Mouse (Mus musculus) thymus, adult 2 months (tissue): ENCODE measurements around the gene Tmem8b. TPM values are rescaled to one million over a fixed set of nuclear protein-coding genes. Genes with fewer than 3 reads are reported as not detected.

Source experiments
- DNase-seq: peaks from one replicate; pipeline ENCODE4 v3.0.0; 2021
- H3K27ac ChIP-seq: fragments of 200-500 bp; 2 replicates; pipeline ENCODE4 v1.5.1; 2012; ENCODE audit warnings: low read length, control low read depth; ENCODE audit not compliant: control insufficient read depth, insufficient read depth
- H3K27me3 ChIP-seq: fragments of 200-500 bp; 2 replicates; pipeline ENCODE4 v1.6.1; 2012; ENCODE audit warnings: mild to moderate bottlenecking, low read length, moderate library complexity, mixed read lengths; ENCODE audit not compliant: control insufficient read depth, insufficient read depth
- H3K36me3 ChIP-seq: fragments of 200-500 bp; 2 replicates; pipeline ENCODE4 v1.6.1; 2012; ENCODE audit warnings: mild to moderate bottlenecking, low read length, moderate library complexity; ENCODE audit not compliant: control insufficient read depth, insufficient read depth
- H3K4me1 ChIP-seq: fragments of 200-500 bp; replicated peaks from 2 replicates; pipeline ENCODE4 v1.6.1; 2012; ENCODE audit warnings: low read length; ENCODE audit not compliant: control insufficient read depth, insufficient read depth
- H3K4me3 ChIP-seq: fragments of 200-500 bp; 2 replicates; pipeline ENCODE4 v1.5.1; 2012; ENCODE audit warnings: mild to moderate bottlenecking, low read length, control low read depth, moderate library complexity; ENCODE audit not compliant: control insufficient read depth, insufficient read depth
- CTCF ChIP-seq: fragments of 200-500 bp; IDR thresholded peaks from 2 replicates; pipeline ENCODE4 v1.5.1; 2012; ENCODE audit warnings: mild to moderate bottlenecking, control low read depth, low read length, moderate library complexity, borderline replicate concordance; ENCODE audit not compliant: control insufficient read depth, poor library complexity, insufficient read depth; ENCODE audit errors: extremely low read depth
- POLR2A ChIP-seq: fragments of 200-500 bp; IDR thresholded peaks from 2 replicates; pipeline ENCODE4 v1.6.1; 2012; ENCODE audit warnings: mild to moderate bottlenecking, low read length, control low read depth, moderate library complexity; ENCODE audit not compliant: control insufficient read depth, poor library complexity, insufficient read depth; ENCODE audit errors: extremely low read depth
- WGBS: fragments of 180-500 bp; shearing (Covaris S2); methylation state at CpG from one replicate; pipeline ENCODE4 v1.1.7; 2018; 5-methylcytosine and 5-hydroxymethylcytosine counted together
- polyA plus RNA-seq: library from polyadenylated mRNA; depleted of rRNA; stranded (reverse); fragments of >200 nt; gene quantifications from 2 replicates; pipeline ENCODE4 v1.2.3, GENCODE M21; 2012

Tmem8b gene
- polyA plus RNA-seq, 1 experiment = 10.0 TPM

DNA sequence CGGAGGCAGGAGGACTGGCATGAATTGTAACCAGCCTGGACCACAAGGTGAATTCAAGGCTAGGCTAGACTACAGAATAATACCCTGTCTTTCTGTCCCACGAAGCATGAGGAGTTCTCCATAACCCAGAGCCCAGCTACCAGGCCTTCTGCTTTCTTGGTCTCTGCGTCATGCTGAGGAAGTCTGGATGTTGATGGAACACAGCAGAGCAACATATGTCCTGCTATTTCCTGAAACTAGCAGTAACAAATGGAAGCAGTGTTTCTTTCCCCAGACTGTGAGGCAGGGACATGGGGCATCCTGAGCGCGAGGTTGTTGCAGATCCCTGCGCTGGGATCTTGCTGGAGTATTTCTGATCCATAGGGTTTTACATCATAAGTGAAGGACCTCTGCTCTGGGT, 9.8 kb downstream of the Tmem8b start:
- Histone ChIP-seq H3K4me1 (no peaks in the 10 kb centered on the region), H3K27ac (no peak overlapping the region), H3K36me3 (no peaks in the 10 kb centered on the region), H3K27me3 (no peaks in the 10 kb centered on the region), H3K4me3 (no peak overlapping the region)
- no peak for DNase-seq
- WGBS = 94% methylated on average over 6 of the region's 6 CpGs
- TF ChIP-seq POLR2A (no peak), CTCF (no peak)

DNA sequence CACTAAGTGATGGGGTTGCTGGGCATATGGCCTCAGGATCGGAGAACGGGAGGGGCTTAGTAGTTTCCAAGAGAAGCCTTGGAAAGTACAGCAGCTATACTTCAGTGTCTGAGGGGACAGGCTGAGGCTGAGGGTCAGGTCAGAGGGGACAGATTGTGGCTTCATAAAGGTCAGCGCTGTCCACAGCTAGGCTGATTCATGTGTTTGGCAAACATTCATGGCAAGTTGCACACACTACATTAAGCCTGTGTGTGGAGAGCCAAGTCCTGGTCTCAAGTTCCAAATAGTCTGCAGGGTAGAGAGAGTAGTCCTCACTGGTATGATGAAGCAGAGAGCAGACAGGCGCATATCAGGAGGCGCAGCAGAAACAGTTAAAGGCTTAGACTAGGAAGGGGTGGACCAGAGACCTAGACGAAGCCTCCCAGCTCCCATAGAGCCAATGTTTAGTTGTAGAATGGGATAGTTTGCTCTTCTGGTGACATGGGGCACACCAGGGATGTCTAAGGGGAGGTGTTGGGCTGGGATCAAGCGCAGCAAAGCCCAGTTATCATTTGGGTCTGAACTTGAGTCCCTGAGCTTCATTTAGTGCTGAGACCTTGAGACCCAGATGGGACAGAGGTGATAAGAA, 10.8 kb downstream of the Tmem8b start:
- no peak overlapping the region for H3K27ac ChIP-seq
- no peaks in the 10 kb centered on the region for H3K4me1 ChIP-seq
- H3K27me3 ChIP-seq = no peaks in the 10 kb centered on the region
- no peaks in the 10 kb centered on the region for H3K36me3 ChIP-seq
- WGBS = 97% methylated on average over 7 of the region's 7 CpGs
- H3K4me3 ChIP-seq = no peak overlapping the region
- no peak for TF ChIP-seq POLR2A
- no peak for TF ChIP-seq CTCF
- DNase-seq = no peak

DNA sequence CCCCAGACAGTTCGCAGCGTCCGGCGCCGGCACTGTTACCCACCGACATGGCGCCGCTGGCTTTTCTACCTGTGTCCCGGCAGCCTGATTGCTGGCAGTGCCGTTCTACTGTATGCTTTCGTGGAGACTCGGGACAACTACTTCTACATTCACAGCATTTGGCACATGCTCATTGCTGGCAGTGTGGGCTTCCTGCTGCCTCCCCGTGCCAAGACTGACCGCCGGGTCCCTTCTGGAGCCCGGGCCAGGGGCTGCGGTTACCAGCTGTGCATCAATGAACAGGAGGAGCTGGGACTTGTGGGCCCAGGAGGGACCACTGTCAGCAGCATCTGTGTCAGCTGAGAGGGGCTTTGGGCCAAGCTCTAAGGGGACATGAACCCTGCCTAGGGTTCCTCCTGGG, 21.2 kb downstream of the Tmem8b start:
- TF ChIP-seq POLR2A = no peak
- TF ChIP-seq CTCF = no peak
- Histone ChIP-seq H3K4me1 (no peaks in the 10 kb centered on the region), H3K36me3 (no peaks in the 10 kb centered on the region), H3K27me3 (no peaks in the 10 kb centered on the region), H3K4me3 (no peak overlapping the region), H3K27ac (no peak overlapping the region)
- WGBS = 96% methylated on average over 17 of the region's 17 CpGs
- DNase-seq = no peak

DNA sequence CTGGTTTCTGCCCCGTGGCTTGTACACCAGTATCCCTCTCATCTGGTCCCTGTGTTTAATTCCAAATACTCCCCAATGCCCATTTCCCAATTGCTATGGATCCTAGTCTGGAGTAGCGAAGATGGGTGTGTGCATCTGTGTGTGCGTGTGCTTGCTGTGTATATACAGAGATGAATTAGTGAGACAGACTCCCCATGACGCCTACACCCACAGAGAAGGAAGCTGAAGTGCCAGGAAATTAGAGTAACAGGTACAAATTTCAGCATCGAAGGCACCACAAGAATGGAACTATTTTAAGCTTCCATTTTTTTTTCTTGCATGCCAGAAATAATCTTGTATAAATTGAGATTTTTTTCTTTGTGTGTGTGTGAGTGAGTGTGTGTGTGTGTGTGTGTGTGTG, 22.3 kb downstream of the Tmem8b start:
- Histone ChIP-seq H3K27ac (no peak overlapping the region), H3K27me3 (no peaks in the 10 kb centered on the region), H3K4me3 (no peak overlapping the region), H3K36me3 (no peaks in the 10 kb centered on the region), H3K4me1 (no peaks in the 10 kb centered on the region)
- TF ChIP-seq POLR2A (no peak), CTCF (no peak)
- no peak for DNase-seq
- WGBS = 73% methylated on average over 5 of the region's 5 CpGs

DNA sequence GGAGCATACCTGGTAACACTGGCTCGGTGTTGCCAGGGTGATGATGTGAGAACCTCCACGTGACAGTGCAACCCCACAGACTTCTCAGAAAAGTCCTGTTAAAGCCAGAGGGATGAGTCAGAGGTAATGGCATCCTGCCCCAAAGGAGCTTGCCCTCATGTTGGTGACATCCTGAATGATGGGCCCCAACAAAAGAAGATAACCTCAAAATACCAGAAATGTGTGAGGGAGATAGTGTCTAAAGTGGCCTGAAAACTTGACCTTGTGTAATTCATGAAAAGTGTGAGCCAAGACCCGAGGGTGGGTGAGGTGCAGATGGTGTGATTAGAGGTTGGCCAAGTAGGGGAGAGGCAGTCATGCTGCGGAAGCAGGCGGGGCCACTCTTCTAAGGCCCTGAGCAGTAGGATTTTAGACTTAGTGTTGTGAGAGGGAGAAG, 25.1 kb downstream of the Tmem8b start:
- Histone ChIP-seq H3K4me1 (no peaks in the 10 kb centered on the region), H3K27ac (no peak overlapping the region), H3K4me3 (no peak overlapping the region), H3K36me3 (no peaks in the 10 kb centered on the region), H3K27me3 (no peaks in the 10 kb centered on the region)
- DNase-seq = no peak
- WGBS = 63% methylated on average over 5 of the region's 5 CpGs
- no peak for TF ChIP-seq CTCF

DNA sequence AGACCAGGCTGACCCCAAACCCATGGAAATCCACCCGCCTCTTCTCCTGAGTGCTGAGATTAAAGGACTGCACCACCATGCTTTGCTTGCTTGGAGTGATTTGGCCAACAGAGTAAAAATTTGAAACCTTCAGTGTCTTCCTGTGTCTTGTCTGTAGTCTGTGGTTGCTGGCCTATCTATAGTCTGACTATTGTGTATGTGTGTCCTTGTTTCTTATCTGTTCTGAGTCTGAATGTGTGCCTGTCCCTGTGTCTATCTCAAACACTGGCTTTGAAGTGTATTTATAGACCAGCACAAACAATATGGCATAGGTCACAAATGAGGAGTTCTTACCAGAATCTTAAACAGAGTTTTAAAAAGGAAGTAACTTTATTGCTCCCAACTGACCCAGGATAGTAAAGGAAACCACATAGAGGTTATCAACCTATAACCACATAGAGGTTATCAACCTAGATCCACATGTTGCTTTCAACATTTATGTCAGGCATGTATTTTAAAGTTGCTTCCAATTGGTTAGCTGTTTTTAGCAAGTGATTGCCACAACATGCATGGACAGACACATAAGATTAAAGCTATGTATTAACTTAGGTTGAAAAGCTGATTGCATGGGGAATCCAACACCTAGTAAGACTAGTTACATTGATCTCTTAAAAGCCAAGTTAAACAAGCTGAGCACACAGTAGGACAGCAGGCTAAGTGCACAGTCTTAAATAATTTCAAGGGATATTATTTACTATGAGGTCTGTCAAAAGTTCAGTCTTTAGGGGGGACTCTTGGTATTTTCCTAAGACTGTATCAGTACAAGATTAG, 25.9 kb downstream of the Tmem8b start:
- WGBS = 81% methylated on average over 1 of the region's 1 CpGs
- Histone ChIP-seq H3K27ac (no peak overlapping the region), H3K36me3 (no peaks in the 10 kb centered on the region), H3K27me3 (no peaks in the 10 kb centered on the region), H3K4me1 (no peaks in the 10 kb centered on the region), H3K4me3 (no peak overlapping the region)
- DNase-seq = no peak
- TF ChIP-seq POLR2A (no peak), CTCF (no peak)
